Mouse (Mus musculus) limb, embryonic 10.5 days (tissue): ENCODE measurements around the gene Rreb1. TPM values are rescaled to one million over a fixed set of nuclear protein-coding genes. Genes with fewer than 3 reads are reported as not detected.
A peak's percentile ranks its signal among the peaks of the same experiment; 100 is the strongest.

Experiments
- DNase-seq: peaks from one replicate; pipeline ENCODE4 v3.0.0-alpha.2; 2017; ENCODE audit warnings: low spot score
- H3K27ac ChIP-seq: fragments of 300-500 bp; sonication (generic); 2 replicates; pipeline ENCODE4 v1.5.1; 2016; ENCODE audit warnings: mild to moderate bottlenecking
- H3K27me3 ChIP-seq: fragments of 300-500 bp; sonication (generic); 2 replicates; pipeline ENCODE4 v1.6.1; 2016; ENCODE audit warnings: low read depth, mild to moderate bottlenecking; ENCODE audit not compliant: poor library complexity, severe bottlenecking
- H3K36me3 ChIP-seq: fragments of 300-500 bp; sonication (generic); 2 replicates; pipeline ENCODE4 v1.6.1; 2016; ENCODE audit warnings: mild to moderate bottlenecking, moderate library complexity
- H3K4me1 ChIP-seq: fragments of 300-500 bp; sonication (generic); 2 replicates; pipeline ENCODE4 v1.6.1; 2016
- H3K4me3 ChIP-seq: fragments of 300-500 bp; sonication (generic); 2 replicates; pipeline ENCODE4 v1.5.1; 2016; ENCODE audit warnings: mild to moderate bottlenecking, moderate library complexity
- H3K9me3 ChIP-seq: fragments of 300-500 bp; sonication (generic); replicated peaks from 2 replicates; pipeline ENCODE4 v1.6.1; 2016; ENCODE audit warnings: mild to moderate bottlenecking
- WGBS: fragments of 180-500 bp; shearing (Covaris S2); methylation state at CpG from one replicate; pipeline ENCODE4 v1.1.7; 2016; 5-methylcytosine and 5-hydroxymethylcytosine counted together
- polyA plus RNA-seq: library from polyadenylated mRNA; unstranded; fragments of >200 nt; fragmentation: Nextera tagmentation; extraction: Ambion mirVana; gene quantifications from 2 replicates; pipeline ENCODE4 v1.2.1, GENCODE M21; 2016

The Rreb1 gene
- polyA plus RNA-seq, 1 experiment from 2014 or later = 5.4 TPM

DNA sequence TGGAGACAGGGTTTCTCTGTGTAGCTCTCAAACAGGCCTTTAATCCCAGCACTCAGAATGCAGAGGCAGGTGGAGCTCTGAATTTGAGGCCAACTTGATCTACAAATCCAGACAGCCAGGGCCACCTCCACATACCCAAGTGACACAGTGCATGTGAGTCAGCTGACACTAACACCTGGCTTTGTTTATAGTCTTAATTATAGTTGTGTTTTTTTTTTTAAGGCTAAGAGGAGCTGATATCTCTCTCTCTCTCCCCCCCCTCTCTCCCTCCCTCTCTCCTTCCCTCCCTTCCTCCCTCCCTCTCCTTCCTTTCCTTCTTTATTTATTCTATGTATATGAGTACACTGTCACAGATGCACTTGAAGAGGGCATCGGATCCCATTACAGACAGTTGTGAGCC is 86.5 kb downstream of the Rreb1 start:
- Histone ChIP-seq H3K4me3 (no peak overlapping the region), H3K4me1 (peaks cover 28% of the 10 kb centered on the region), H3K27me3 (no peaks in the 10 kb centered on the region), H3K9me3 (no peaks in the 10 kb centered on the region), H3K36me3 (no peaks in the 10 kb centered on the region), H3K27ac (no peak overlapping the region)
- WGBS = 95% methylated on average over 1 of the region's 1 CpGs
- no peak for DNase-seq

DNA sequence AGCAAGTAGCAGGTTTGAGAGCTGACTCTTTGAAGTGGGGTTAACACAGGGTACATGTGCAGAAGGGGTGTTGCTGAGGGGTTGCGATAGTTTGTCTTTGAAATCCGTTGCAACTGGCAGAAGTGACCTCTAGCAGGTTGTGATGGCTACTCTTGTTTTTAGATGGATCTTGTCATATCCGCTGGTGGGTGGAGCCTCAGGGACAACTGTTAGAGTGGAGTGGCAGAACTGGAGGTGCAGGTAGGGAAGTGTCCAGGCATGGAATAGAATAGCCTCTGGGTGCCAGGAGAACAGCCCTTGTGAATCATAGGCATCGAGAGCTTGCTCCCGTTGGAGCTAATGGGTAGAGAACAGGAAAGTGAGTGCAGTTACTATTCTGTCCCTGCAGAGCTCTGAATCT is 88.1 kb downstream of the Rreb1 start:
- no peaks in the 10 kb centered on the region for H3K36me3 ChIP-seq

DNA sequence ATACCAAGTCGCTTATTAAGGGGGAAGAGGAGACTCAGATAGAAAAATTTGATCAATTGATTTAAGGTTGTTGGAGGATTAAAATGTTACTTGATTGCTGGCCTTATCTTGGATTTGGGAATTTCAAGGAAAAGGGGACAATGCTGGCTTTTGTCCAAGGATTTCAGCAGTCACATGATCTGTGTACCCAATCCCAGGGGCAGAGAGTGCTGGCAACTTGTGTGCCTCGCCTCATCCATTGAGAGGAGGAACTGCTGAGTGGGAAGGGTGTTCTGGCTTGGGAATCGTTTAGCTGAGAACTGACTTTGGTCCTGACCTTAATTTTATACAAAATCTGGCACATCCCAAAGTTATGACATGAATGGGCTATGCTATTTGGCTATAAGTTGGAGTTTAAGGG is 88.6 kb downstream of the Rreb1 start:
- H3K4me1 ChIP-seq = peaks cover 23% of the 10 kb centered on the region
- no peaks in the 10 kb centered on the region for H3K36me3 ChIP-seq
- 80% methylated on average over 3 of the region's 3 CpGs for WGBS
- no peaks in the 10 kb centered on the region for H3K27me3 ChIP-seq
- no peak overlapping the region for H3K27ac ChIP-seq
- H3K4me3 ChIP-seq = no peak overlapping the region
- no peaks in the 10 kb centered on the region for H3K9me3 ChIP-seq
- no peak for DNase-seq

More for the DNA sequence above, 88.1 kb downstream of the Rreb1 start:
- no peak overlapping the region for H3K27ac ChIP-seq
- WGBS = 56% methylated on average over 5 of the region's 5 CpGs
- peaks cover 28% of the 10 kb centered on the region for H3K4me1 ChIP-seq
- H3K27me3 ChIP-seq = no peaks in the 10 kb centered on the region
- H3K4me3 ChIP-seq = no peak overlapping the region
- DNase-seq = no peak
- H3K9me3 ChIP-seq = no peaks in the 10 kb centered on the region

DNA sequence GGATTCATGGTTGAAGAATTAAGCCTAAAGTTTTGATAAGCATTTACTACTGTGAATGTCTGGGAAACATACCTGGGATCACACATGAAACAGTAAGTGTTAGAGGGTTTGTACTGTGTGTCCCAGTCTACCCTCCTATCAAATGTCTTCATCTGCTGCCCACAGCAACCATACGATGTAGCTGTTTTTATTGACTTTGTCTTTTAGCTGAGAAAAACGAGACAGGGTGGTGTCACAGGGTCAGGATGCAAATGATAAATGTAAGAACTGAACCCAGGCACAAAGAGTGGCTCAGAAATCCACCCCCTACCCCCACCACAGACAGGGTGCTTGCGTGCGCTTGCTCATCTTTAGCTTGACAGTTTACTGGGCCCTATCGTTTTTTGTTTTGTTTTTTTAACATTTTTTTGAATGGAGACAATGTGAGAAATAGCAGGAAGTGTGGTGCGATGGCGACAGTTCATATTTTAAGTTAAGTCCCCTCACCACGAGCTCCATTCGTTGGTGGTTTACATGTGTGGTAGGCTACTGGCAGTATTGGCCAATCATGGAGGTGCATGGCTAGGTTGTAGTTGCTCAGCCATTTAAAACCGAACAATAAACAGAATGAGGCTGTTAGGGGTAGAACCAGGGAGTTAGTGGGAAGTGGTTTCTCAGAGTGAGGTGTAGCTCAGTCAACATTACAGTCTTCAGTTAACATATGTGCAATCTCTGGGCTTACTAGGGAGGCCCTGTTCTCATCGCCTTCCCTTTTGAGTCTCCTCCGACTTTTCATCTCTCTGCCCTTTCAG is 92.1 kb downstream of the Rreb1 start:
- H3K36me3 ChIP-seq = no peaks in the 10 kb centered on the region
- H3K27ac ChIP-seq = no peak overlapping the region
- WGBS = 86% methylated on average over 12 of the region's 12 CpGs
- H3K4me1 ChIP-seq = peaks cover 13% of the 10 kb centered on the region
- DNase-seq = no peak
- H3K27me3 ChIP-seq = no peaks in the 10 kb centered on the region
- H3K9me3 ChIP-seq = no peaks in the 10 kb centered on the region
- no peak overlapping the region for H3K4me3 ChIP-seq

DNA sequence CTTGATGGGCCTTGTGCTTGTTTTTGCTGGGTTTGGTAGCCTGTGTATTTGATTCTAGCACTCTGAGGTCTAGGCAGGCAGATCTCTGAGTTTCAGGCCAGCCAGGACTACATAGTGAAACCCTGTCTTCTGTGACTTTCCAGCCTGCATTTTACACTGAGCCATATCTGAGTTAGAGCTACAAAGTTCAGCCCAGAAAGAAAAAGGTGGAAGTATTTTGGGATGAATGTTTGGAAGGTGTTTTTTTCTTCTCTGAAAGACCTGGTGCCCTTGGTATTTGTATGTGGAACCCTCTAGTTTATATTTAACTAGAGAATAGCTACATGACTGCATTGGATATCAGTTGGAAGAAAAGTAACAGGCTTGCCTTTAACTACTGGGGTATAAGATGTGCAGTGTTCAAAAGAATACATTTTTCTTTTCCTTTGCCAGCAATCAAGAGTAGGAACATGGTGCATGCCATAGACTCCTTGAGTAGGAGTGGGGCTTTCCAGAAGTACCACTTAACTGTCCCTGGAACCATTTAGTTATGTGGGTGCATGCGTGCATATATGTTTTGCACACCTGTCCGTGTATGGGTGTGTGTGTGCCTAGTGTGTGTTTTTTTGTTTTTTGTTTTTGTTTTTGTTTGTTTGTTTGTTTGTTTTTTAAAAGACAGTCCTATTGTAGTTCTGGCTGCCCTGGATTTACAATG is 94.1 kb downstream of the Rreb1 start:
- Histone ChIP-seq H3K36me3 (no peaks in the 10 kb centered on the region), H3K4me3 (no peak overlapping the region), H3K27ac (no peak overlapping the region), H3K4me1 (peaks cover 4% of the 10 kb centered on the region; the same call in 1 of the 2 replicates), H3K9me3 (no peaks in the 10 kb centered on the region), H3K27me3 (no peaks in the 10 kb centered on the region)
- WGBS = 95% methylated on average over 2 of the region's 2 CpGs
- no peak for DNase-seq

DNA sequence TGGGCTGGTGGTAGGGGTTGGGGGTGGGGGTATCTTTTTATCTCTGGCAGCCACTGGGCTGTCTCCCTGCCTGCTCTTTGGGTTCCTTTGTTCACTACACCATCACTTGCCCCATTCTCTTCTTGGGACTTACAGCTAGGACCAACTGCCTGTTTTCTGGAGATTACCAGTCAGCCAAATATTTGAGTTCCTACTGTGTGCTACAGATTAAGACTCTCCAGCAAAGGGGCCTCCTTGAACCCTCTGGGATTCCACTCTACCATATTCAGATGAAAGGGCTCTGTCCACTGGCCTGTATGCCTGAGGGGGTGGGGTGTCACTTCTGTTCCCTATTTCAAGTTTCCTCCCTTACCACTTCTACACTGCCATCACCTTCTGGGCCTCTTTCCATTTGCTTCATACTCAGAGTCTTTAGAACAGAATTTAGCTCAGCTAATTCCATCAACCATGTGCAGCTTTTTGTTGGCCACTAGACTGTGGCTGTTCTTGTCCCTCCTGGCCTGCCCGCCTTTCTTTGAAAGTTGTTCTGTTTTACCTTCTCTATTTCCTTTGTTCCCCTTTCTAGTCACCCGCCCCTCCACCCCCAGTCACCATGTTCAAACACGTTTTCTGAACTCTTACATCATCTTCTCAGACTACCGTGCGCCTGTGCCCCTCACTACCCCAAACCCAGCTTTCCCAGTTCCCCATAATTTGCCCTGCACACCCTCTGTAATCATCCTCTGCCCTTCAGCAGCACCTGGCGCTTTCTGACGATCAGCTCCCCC is 95.1 kb downstream of the Rreb1 start:
- Histone ChIP-seq H3K36me3 (no peaks in the 10 kb centered on the region), H3K27ac (0 out of 2 replicates have a peak overlapping the region, but pooled peaks have one; percentile 44), H3K9me3 (no peaks in the 10 kb centered on the region), H3K4me3 (no peak overlapping the region), H3K4me1 (peaks cover 5% of the 10 kb centered on the region; the same call in 1 of the 2 replicates), H3K27me3 (no peaks in the 10 kb centered on the region)
- 79% methylated on average over 7 of the region's 7 CpGs for WGBS
- no peak for DNase-seq

DNA sequence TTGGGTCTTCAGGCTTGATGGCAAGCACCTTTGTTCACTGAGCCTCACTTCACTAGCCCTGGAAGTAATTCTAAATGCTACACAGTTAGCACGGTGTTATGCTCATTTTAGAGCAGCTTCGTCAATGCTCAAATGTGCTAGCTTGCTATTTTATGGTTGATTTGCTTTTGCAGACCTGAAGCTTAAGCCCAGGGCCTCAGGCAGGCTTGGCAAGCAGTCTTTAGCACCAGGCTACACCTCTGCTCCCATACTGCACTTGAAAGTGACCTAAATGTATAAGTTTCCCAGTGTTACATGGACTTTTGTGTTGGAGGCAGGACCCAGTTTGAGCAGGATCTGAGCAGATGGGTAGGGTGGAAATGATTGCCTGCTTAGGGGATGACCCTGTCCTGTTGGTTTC is 97.7 kb downstream of the Rreb1 start:
- Histone ChIP-seq H3K27me3 (no peaks in the 10 kb centered on the region), H3K4me1 (peaks cover 23% of the 10 kb centered on the region), H3K4me3 (no peak overlapping the region), H3K9me3 (no peaks in the 10 kb centered on the region), H3K27ac (no peak overlapping the region), H3K36me3 (no peaks in the 10 kb centered on the region)
- no peak for DNase-seq
- WGBS = 91% methylated on average over 2 of the region's 2 CpGs

DNA sequence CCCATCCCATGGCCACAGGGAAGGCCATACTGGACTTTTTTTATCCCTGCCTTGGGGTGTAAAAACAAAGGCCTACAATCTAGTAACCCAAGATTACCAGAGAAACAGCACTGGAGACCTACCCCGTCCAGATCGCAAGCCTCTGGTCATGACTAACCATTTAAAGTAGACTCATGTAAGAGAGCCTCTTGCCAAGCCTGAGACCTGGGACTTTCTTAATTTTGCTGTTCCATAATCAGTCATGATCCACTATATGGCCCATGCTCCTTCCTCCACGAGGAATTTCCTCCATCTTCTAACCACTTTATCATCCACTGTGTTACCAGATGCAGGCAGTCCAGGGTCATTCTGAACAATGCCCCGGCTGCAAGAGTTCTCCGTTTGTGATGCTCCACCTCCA is 98.2 kb downstream of the Rreb1 start:
- WGBS = 81% methylated on average over 5 of the region's 5 CpGs
- Histone ChIP-seq H3K36me3 (no peaks in the 10 kb centered on the region), H3K27me3 (no peaks in the 10 kb centered on the region), H3K4me1 (peaks cover 23% of the 10 kb centered on the region), H3K4me3 (no peak overlapping the region), H3K27ac (no peak overlapping the region), H3K9me3 (no peaks in the 10 kb centered on the region)
- no peak for DNase-seq

DNA sequence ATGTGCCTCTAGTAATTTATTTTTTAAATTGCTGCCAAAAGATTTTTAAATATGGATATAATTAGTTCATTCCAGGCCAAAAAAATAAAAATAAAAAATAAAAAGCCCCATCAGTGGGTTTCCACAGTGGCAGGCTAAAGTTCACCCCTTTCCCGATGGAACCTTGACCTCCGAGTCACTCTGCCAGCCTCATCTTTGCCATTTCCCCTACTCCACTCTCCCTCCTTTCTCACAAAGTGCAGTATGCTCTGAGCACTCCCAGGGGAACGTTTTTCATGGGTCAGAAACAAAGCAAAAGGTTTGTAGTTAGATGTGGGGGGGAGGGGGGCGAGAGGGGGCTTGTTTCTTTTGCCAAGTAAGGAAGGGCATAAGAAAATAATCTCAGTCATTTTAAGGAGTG is 98.6 kb downstream of the Rreb1 start:
- DNase-seq = no peak
- H3K4me3 ChIP-seq = no peak overlapping the region
- 69% methylated on average over 4 of the region's 4 CpGs for WGBS
- H3K9me3 ChIP-seq = no peaks in the 10 kb centered on the region
- H3K27me3 ChIP-seq = no peaks in the 10 kb centered on the region
- H3K4me1 ChIP-seq = peaks cover 23% of the 10 kb centered on the region
- H3K36me3 ChIP-seq = no peaks in the 10 kb centered on the region
- H3K27ac ChIP-seq = no peak overlapping the region

DNA sequence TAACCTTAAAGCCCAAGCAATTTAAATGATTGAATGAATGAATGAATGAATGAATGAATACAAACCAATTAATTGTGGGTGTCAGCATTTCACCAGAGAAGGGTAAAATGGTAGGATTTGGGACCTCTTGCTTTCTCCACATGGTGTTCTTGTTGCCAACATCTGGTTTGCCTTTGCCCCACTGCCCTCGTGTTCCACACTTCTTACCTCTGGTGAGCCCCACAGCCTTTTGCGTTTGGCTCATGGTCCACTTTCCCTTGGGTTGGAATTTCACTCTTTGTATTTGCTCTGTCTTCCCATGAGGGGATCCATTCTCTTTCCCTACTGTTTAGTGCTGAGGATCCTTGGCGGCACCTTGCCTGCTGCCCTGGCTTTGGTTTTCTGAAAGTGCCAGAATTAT is 99.0 kb downstream of the Rreb1 start:
- Histone ChIP-seq H3K9me3 (no peaks in the 10 kb centered on the region), H3K36me3 (no peaks in the 10 kb centered on the region), H3K4me1 (peaks cover 23% of the 10 kb centered on the region), H3K27ac (no peak overlapping the region), H3K27me3 (no peaks in the 10 kb centered on the region), H3K4me3 (no peak overlapping the region)
- no peak for DNase-seq
- 84% methylated on average over 3 of the region's 3 CpGs for WGBS

DNA sequence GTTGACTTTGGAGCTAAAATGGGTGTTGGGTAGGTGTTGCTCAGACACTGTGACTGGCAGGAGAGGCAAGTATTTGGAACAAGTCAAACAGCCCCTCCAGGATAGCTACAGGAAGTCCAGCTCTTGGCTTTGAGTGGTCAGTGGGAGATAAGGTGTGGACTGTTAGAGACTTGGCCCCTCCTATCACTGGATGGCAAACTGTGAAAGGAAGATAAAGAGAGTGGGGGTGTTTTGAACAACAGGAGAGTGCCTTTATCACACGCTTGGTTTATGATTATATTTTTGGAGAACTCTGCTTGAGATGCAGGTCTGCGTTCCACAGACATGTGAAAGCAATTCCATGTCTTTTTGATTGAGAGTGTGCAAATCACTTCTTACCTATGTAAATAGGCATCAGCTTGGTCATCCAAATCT is 100.7 kb downstream of the Rreb1 start:
- Histone ChIP-seq H3K27ac (no peak overlapping the region), H3K27me3 (no peaks in the 10 kb centered on the region), H3K4me3 (no peak overlapping the region), H3K4me1 (peaks cover 23% of the 10 kb centered on the region), H3K9me3 (no peaks in the 10 kb centered on the region), H3K36me3 (no peaks in the 10 kb centered on the region)
- 90% methylated on average over 2 of the region's 2 CpGs for WGBS
- no peak for DNase-seq

DNA sequence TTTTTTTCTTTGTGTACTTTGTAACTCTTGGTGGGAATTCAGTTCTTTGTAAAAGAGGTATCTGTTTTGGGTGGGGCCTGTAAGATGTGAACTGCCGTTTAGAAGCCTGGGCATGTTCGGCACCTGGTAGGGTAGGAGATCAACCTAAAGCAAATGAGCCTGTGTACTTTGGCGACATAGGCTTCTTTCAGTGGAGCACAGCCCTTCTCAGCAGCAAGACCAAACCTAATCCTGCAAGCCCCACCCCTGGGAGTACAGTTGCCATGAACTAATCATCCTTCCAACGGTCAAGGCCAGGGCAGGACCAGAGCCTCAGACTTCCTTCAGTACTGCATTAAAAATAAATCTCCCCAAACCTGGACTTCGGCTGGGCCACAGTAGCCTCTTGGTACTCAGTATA is 101.4 kb downstream of the Rreb1 start:
- 73% methylated on average over 5 of the region's 5 CpGs for WGBS
- H3K9me3 ChIP-seq = no peaks in the 10 kb centered on the region
- H3K27me3 ChIP-seq = no peaks in the 10 kb centered on the region
- no peaks in the 10 kb centered on the region for H3K36me3 ChIP-seq
- no peak for DNase-seq
- H3K4me1 ChIP-seq = peaks cover 23% of the 10 kb centered on the region
- H3K4me3 ChIP-seq = no peak overlapping the region
- H3K27ac ChIP-seq = no peak overlapping the region

DNA sequence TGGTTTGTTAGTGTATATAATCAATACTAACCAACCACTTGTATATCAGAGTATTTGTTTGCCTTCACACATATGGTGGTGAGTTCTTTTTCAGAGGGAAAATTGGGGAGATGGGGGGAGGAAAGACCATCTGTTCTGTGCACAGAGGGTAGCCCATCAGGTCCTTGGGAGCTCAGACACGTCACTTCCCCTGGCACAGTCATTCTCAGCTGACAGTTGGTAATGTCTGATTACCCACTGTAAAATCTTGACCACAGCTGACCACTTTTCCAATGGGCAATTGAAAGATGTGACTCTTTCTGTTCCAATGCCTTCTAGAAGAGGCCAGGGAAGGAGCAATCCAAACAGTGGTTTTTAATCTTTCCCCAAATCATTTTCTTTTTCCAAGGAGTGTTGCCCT is 101.8 kb downstream of the Rreb1 start:
- no peak overlapping the region for H3K4me3 ChIP-seq
- WGBS = 60% methylated on average over 1 of the region's 1 CpGs
- H3K27ac ChIP-seq = peak overlapping the region; percentile 16; the same call in 1 of the 2 replicates

More for the DNA sequence above, 101.8 kb downstream of the Rreb1 start:
- Histone ChIP-seq H3K27me3 (no peaks in the 10 kb centered on the region), H3K36me3 (no peaks in the 10 kb centered on the region), H3K4me1 (peaks cover 23% of the 10 kb centered on the region), H3K9me3 (no peaks in the 10 kb centered on the region)
- no peak for DNase-seq
